Mouse (Mus musculus) heart, postnatal 0 days (tissue): ENCODE measurements around the gene Bcar3. TPM values are rescaled to one million over a fixed set of nuclear protein-coding genes. Genes with fewer than 3 reads are reported as not detected.
"Not testable (repeated sequence)": the region's sequence is repeated elsewhere in the genome, so short reads cannot be mapped to it uniquely, and the experiment has no call there.

Experiments
- ATAC-seq: fragments of 200-750 bp; cut with Nextera tagmentation; 2 replicates; pipeline ENCODE4 v1.8.0; 2017; ENCODE audit warnings: low read depth, moderate number of reproducible peaks, moderate library complexity; ENCODE audit not compliant: insufficient read depth
- DNase-seq: peaks from one replicate; pipeline ENCODE4 v3.0.0-alpha.2; 2016; ENCODE audit warnings: low spot score
- H3K27ac ChIP-seq: fragments of 300-500 bp; sonication (generic); 2 replicates; pipeline ENCODE4 v1.5.1; 2014; ENCODE audit warnings: low read depth, mild to moderate bottlenecking
- H3K27me3 ChIP-seq: fragments of 300-500 bp; sonication (generic); 2 replicates; pipeline ENCODE4 v1.6.1; 2014; ENCODE audit warnings: low read length, mixed read lengths; ENCODE audit not compliant: control insufficient read depth, insufficient read depth
- H3K36me3 ChIP-seq: fragments of 300-500 bp; sonication (generic); replicated peaks from 2 replicates; pipeline ENCODE4 v1.6.1; 2014; ENCODE audit warnings: low read length, mixed read lengths; ENCODE audit not compliant: control insufficient read depth, insufficient read depth
- H3K4me1 ChIP-seq: fragments of 300-500 bp; sonication (generic); 2 replicates; pipeline ENCODE4 v1.6.1; 2014; ENCODE audit warnings: antibody characterized with exemption; ENCODE audit not compliant: control insufficient read depth, insufficient read depth
- H3K4me2 ChIP-seq: fragments of 300-500 bp; sonication (generic); 2 replicates; pipeline ENCODE4 v1.6.1; 2014; ENCODE audit warnings: low read depth, mild to moderate bottlenecking, low read length, moderate library complexity
- H3K4me3 ChIP-seq: fragments of 300-500 bp; sonication (generic); 2 replicates; pipeline ENCODE4 v1.5.1; 2014; ENCODE audit warnings: low read depth, low read length
- H3K9ac ChIP-seq: fragments of 300-500 bp; sonication (generic); replicated peaks from 2 replicates; pipeline ENCODE4 v1.6.1; 2014; ENCODE audit warnings: low read depth, low read length, mixed read lengths
- H3K9me3 ChIP-seq: fragments of 300-500 bp; sonication (generic); replicated peaks from 2 replicates; pipeline ENCODE4 v1.6.1; 2016; ENCODE audit warnings: low read length; ENCODE audit not compliant: control insufficient read depth
- CTCF ChIP-seq: IDR thresholded peaks from 2 replicates; pipeline ENCODE4 v1.5.1; 2016; ENCODE audit warnings: antibody characterized with exemption, control low read depth, low read depth
- EP300 ChIP-seq: IDR thresholded peaks from 2 replicates; pipeline ENCODE4 v1.6.1; 2016; ENCODE audit warnings: antibody characterized with exemption, low read depth
- WGBS: fragments of 180-500 bp; shearing (Covaris S2); extraction: QIAGEN DNeasy Blood & Tissue Kit; methylation state at CpG from one replicate; pipeline ENCODE4 v1.1.7; 2014; 5-methylcytosine and 5-hydroxymethylcytosine counted together
- polyA plus RNA-seq: library from polyadenylated mRNA; unstranded; fragments of >200 nt; fragmentation: Nextera tagmentation; extraction: Ambion mirVana; gene quantifications from 2 replicates; pipeline ENCODE4 v1.2.1, GENCODE M21; 2015
- total RNA-seq: library from RNA; depleted of rRNA; stranded (reverse); fragments of >200 nt; gene quantifications from 2 replicates; pipeline ENCODE4 v1.2.3, GENCODE M21; 2014; ENCODE audit warnings: low replicate concordance

Gene Bcar3
- total and polyA plus RNA-seq, 2 experiments from 2014 or later = 3.3 to 38.6 TPM

- no peak for ATAC-seq
- peaks cover 6% of the 10 kb centered on the region for H3K4me1 ChIP-seq
- H3K9me3 ChIP-seq = no peaks in the 10 kb centered on the region
- no peaks in the 10 kb centered on the region for H3K36me3 ChIP-seq
- H3K4me2 ChIP-seq = no peak overlapping the region
- 79% methylated on average over 3 of the region's 3 CpGs for WGBS
- H3K27me3 ChIP-seq = no peaks in the 10 kb centered on the region
- H3K27ac ChIP-seq = no peak overlapping the region
- no peak for DNase-seq
- TF ChIP-seq CTCF (no peak), EP300 (no peak)
- H3K4me3 ChIP-seq = no peak overlapping the region
- H3K9ac ChIP-seq = no peak overlapping the region
Observed at GRCm38 (mm10) chr3:122381591-122381990, 87.7 kb downstream of the Bcar3 start.

- TF ChIP-seq EP300 = no peak
- no peak for TF ChIP-seq CTCF
- Histone ChIP-seq H3K4me3 (no peak overlapping the region), H3K9ac (no peak overlapping the region), H3K36me3 (no peaks in the 10 kb centered on the region), H3K27ac (no peak overlapping the region), H3K27me3 (no peaks in the 10 kb centered on the region), H3K4me2 (no peak overlapping the region), H3K4me1 (no peaks in the 10 kb centered on the region), H3K9me3 (no peaks in the 10 kb centered on the region)
- ATAC-seq (no peak), DNase-seq (no peak)
- WGBS = 89% methylated on average over 5 of the region's 5 CpGs
Observed at GRCm38 (mm10) chr3:122386444-122386843, 92.5 kb downstream of the Bcar3 start.

GRCm38 (mm10) chr3:122387771-122388170, 93.8 kb downstream of the Bcar3 start:
- Histone ChIP-seq H3K36me3 (no peaks in the 10 kb centered on the region), H3K4me2 (no peak overlapping the region), H3K27ac (no peak overlapping the region), H3K4me1 (no peaks in the 10 kb centered on the region), H3K9me3 (no peaks in the 10 kb centered on the region), H3K9ac (no peak overlapping the region), H3K4me3 (no peak overlapping the region), H3K27me3 (no peaks in the 10 kb centered on the region)
- TF ChIP-seq CTCF = no peak
- TF ChIP-seq EP300 = no peak
- 28% methylated on average over 3 of the region's 3 CpGs for WGBS
- ATAC-seq (no peak), DNase-seq (no peak)

- no peak overlapping the region for H3K9ac ChIP-seq
- no peak overlapping the region for H3K27ac ChIP-seq
- H3K4me1 ChIP-seq = no peaks in the 10 kb centered on the region
- DNase-seq (no peak), ATAC-seq (no peak)
- H3K9me3 ChIP-seq = no peaks in the 10 kb centered on the region
- no peaks in the 10 kb centered on the region for H3K36me3 ChIP-seq
- 79% methylated on average over 5 of the region's 5 CpGs for WGBS
- no peak overlapping the region for H3K4me3 ChIP-seq
- no peak overlapping the region for H3K4me2 ChIP-seq
- TF ChIP-seq EP300 = no peak
- no peak for TF ChIP-seq CTCF
- no peaks in the 10 kb centered on the region for H3K27me3 ChIP-seq
Observed at GRCm38 (mm10) chr3:122389972-122390371, 96.0 kb downstream of the Bcar3 start.

- DNase-seq = no peak
- Histone ChIP-seq H3K27me3 (no peaks in the 10 kb centered on the region), H3K4me3 (no peak overlapping the region), H3K9me3 (no peaks in the 10 kb centered on the region), H3K36me3 (no peaks in the 10 kb centered on the region), H3K4me2 (no peak overlapping the region), H3K9ac (no peak overlapping the region), H3K27ac (no peak overlapping the region), H3K4me1 (no peaks in the 10 kb centered on the region)
- 83% methylated on average over 2 of the region's 2 CpGs for WGBS
- TF ChIP-seq EP300 = no peak
- TF ChIP-seq CTCF = no peak
- no peak for ATAC-seq
Observed at GRCm38 (mm10) chr3:122391098-122391497, 97.2 kb downstream of the Bcar3 start.

- Histone ChIP-seq H3K4me1 (no peaks in the 10 kb centered on the region), H3K36me3 (no peaks in the 10 kb centered on the region), H3K4me3 (no peak overlapping the region), H3K27me3 (no peaks in the 10 kb centered on the region), H3K4me2 (no peak overlapping the region), H3K27ac (no peak overlapping the region), H3K9me3 (no peaks in the 10 kb centered on the region), H3K9ac (no peak overlapping the region)
- ATAC-seq (no peak), DNase-seq (no peak)
- 39% methylated on average over 12 of the region's 12 CpGs for WGBS
- TF ChIP-seq EP300 (no peak), CTCF (no peak)
Observed at GRCm38 (mm10) chr3:122391816-122392215, 97.9 kb downstream of the Bcar3 start.

GRCm38 (mm10) chr3:122393411-122393810, 99.5 kb downstream of the Bcar3 start:
- H3K36me3 ChIP-seq, H3K27me3 ChIP-seq, ATAC-seq, H3K4me2 ChIP-seq, H3K9ac ChIP-seq, H3K27ac ChIP-seq, H3K4me1 ChIP-seq, H3K9me3 ChIP-seq, DNase-seq, H3K4me3 ChIP-seq: not testable (repeated sequence)
- WGBS = 62% methylated on average over 4 of the region's 4 CpGs
